Mouse (Mus musculus) hindbrain, embryonic 16.5 days (tissue): ENCODE results near the gene Pus7. TPM values are rescaled to one million over a fixed set of nuclear protein-coding genes. Genes with fewer than 3 reads are reported as not detected.
A peak's percentile ranks its signal among the peaks of the same experiment; 100 is the strongest.

Experiments used
- ATAC-seq: fragments of 200-750 bp; cut with Nextera tagmentation; 2 replicates; pipeline ENCODE4 v1.8.0; 2017; ENCODE audit warnings: moderate TSS enrichment, moderate library complexity
- H3K27ac ChIP-seq: fragments of 300-500 bp; sonication (generic); 2 replicates; pipeline ENCODE4 v1.5.1; 2014; ENCODE audit warnings: low read depth, mild to moderate bottlenecking, control low read depth, low read length, moderate library complexity
- H3K27me3 ChIP-seq: fragments of 300-500 bp; sonication (generic); replicated peaks from 2 replicates; pipeline ENCODE4 v1.6.1; 2014; ENCODE audit warnings: low read length; ENCODE audit not compliant: control insufficient read depth, insufficient read depth
- H3K36me3 ChIP-seq: fragments of 300-500 bp; sonication (generic); 2 replicates; pipeline ENCODE4 v1.6.1; 2014; ENCODE audit warnings: mild to moderate bottlenecking, low read length, moderate library complexity, mixed read lengths; ENCODE audit not compliant: control insufficient read depth, insufficient read depth
- H3K4me1 ChIP-seq: fragments of 300-500 bp; sonication (generic); 2 replicates; pipeline ENCODE4 v1.6.1; 2014; ENCODE audit warnings: low read depth, low read length; ENCODE audit not compliant: control insufficient read depth, insufficient read depth
- H3K4me2 ChIP-seq: fragments of 300-500 bp; sonication (generic); 2 replicates; pipeline ENCODE4 v1.6.1; 2014; ENCODE audit warnings: mild to moderate bottlenecking, low read length, control low read depth, moderate library complexity
- H3K4me3 ChIP-seq: fragments of 300-500 bp; sonication (generic); 2 replicates; pipeline ENCODE4 v1.5.1; 2014; ENCODE audit warnings: mild to moderate bottlenecking, low read length, control low read depth, moderate library complexity
- H3K9ac ChIP-seq: fragments of 300-500 bp; sonication (generic); 2 replicates; pipeline ENCODE4 v1.6.1; 2014; ENCODE audit warnings: low read depth, mild to moderate bottlenecking, control low read depth, low read length, moderate library complexity
- H3K9me3 ChIP-seq: fragments of 300-500 bp; sonication (generic); 2 replicates; pipeline ENCODE4 v1.6.1; 2014; ENCODE audit warnings: mild to moderate bottlenecking, low read length, moderate library complexity; ENCODE audit not compliant: control insufficient read depth
- WGBS: fragments of 180-500 bp; shearing (Covaris S2); extraction: QIAGEN DNeasy Blood & Tissue Kit; methylation state at CpG from one replicate; pipeline ENCODE4 v1.1.7; 2014; 5-methylcytosine and 5-hydroxymethylcytosine counted together
- polyA plus RNA-seq: library from polyadenylated mRNA; unstranded; fragments of >200 nt; fragmentation: Nextera tagmentation; extraction: Ambion mirVana; gene quantifications from 2 replicates; pipeline ENCODE4 v1.2.1, GENCODE M21; 2015

Pus7 gene
- 17.2 and 17.9 TPM in 2 replicates for polyA plus RNA-seq

DNA sequence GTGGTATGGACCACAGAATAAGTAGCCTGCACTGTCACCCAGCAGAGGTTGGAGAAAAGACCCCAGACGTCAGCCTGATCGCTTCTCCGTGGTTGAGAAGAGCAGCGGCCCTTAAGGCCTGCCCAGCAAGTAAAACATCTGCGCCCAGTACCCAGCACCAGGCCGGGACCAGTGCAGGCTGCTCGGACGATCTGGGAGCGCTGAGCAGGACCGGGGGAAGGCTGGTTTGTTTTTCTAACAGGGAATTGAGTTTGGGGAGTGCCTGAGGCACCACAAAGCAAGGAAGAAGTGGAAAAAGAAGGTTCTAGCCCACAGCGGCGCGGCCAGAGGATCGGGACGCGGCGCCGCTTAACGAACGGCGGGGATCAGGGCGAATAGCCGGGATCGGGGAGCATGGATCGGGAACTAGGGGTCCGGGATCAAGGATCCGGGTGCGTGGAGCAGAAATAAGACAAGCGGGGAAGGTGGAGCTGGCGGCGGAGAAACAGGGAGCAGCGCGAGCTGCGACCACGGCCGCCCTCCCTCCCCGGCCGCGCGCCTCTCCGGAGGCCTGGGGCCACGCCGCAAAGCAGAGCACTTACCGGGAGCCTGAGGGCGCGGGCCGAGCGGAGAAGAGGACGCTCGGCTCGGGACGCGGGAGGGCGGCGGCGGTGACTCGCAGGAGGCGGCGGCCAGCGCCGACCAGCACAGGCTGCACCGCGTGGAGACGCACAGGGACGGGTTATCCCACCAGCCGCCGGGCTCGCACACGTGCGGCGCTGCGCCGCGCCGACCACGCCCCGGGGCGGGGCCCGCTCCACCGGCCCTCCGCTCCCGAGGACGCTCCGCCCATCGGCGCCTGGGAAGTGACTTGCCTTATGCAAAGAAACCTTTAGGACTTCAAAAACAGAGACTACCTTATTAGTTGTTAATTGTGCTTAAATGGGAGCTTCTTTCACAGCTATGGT lies at the start of gene Pus7:
Pus7 (minus strand) TSS at position 781 of the 947 bp plus-strand sequence.
- peaks cover 10% of the 10 kb centered on the region for H3K4me1 ChIP-seq
- H3K27me3 ChIP-seq, result no peaks in the 10 kb centered on the region
- peak; percentile 93 for ATAC-seq
- H3K4me3 ChIP-seq, result peak within 1 kb of the TSS; percentile 96
- H3K4me2 ChIP-seq, result peak within 1 kb of the TSS; percentile 76
- H3K9ac ChIP-seq, result peak within 1 kb of the TSS; percentile 85
- peak within 1 kb of the TSS; percentile 71 for H3K27ac ChIP-seq
- under 1% methylated on average over 62 of the region's 86 CpGs for WGBS
- H3K36me3 ChIP-seq, result no peaks in the 10 kb centered on the region
- H3K9me3 ChIP-seq, result no peaks in the 10 kb centered on the region

DNA sequence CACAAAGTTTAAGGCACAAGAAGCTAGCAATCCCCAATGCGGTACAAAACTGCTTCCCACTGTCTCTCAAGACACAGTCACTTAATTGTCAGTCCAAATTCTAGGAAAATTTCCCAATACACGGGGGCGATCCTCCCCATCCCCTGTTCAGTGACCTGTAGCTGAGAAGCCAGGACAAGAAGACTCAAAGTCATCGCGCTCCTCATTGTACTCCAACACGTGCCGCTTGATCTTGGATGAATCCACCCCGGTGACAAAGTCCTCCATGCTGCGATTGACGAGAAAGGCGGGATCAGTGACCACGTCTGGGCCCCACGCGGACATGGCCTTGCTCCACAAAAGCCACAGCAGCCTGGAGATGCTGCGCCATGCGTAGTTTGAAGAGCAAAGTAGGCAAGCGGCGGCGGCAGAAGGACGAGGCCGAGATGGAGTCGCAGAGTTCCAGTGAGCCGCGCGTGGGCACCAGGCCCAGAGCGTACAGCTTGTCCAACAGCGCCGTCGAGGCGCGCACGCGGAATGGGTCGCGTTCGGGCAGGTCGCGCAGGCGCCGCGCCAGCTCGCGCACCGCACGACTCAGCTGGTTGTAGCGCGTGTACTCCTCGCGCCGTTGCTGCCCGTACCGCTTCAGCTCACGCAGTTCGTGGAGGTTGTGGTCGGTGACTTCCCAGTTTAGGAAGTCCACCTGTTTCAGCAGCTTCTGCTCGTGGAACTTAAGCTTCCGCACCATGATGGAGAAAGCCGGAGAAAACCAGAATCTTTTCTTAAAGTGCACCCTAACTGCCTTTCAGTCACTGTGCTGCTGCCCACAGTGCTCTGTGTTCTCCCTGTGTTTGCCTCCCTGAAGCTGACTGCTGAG lies 47.6 kb upstream of the Pus7 start:
- Histone ChIP-seq H3K4me2 (peak overlapping the region; percentile 50), H3K27me3 (peaks cover 2% of the 10 kb centered on the region; the same call in 1 of the 2 replicates), H3K9me3 (no peaks in the 10 kb centered on the region), H3K9ac (no peak overlapping the region), H3K4me3 (peak overlapping the region; percentile 27), H3K27ac (no peak overlapping the region), H3K4me1 (no peaks in the 10 kb centered on the region), H3K36me3 (no peaks in the 10 kb centered on the region)
- 0 out of 2 replicates have a peak, but pooled peaks have one; percentile 58 for ATAC-seq
- 32% methylated on average over 58 of the region's 58 CpGs for WGBS

DNA sequence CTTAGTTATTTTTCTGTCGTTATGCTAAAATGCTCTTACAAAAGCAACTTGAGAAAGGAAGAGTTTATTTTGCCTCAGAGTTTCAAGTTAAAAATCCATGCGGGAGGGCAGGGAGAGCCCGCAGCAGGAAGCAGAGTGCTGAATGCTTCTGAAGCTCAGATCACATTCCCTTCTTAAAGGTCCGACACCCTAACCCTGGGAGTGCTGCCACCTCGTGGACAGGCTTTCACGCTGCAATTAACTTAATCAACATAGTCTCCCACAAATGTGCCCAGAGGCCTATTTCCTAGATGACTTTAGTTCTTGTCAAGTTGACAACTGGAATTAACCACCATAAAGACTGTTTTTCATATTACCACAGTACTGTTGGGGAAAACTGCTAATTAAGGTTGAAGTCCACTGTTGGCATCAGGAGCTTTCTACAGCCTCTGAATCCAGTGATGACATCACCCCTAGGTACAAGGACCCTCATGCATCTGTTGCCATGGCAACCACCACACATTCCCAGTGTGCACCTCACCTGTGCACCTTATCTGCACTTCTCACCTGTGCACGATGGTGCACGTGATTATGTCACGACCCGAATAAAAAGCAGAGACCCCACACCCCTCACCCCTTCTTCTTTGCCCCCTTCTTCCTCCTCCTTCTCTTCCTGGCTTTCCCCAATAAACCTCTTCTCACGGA lies 43.0 kb upstream of the Pus7 start:
- no peak overlapping the region for H3K9ac ChIP-seq
- 36% methylated on average over 11 of the region's 11 CpGs for WGBS
- H3K27me3 ChIP-seq, result no peaks in the 10 kb centered on the region; the same call in 1 of the 2 replicates
- no peaks in the 10 kb centered on the region for H3K9me3 ChIP-seq
- H3K4me3 ChIP-seq, result no peak overlapping the region
- no peak overlapping the region for H3K27ac ChIP-seq
- H3K4me2 ChIP-seq, result no peak overlapping the region
- ATAC-seq, result 0 out of 2 replicates have a peak, but pooled peaks have one; percentile 40
- no peaks in the 10 kb centered on the region for H3K4me1 ChIP-seq
- no peaks in the 10 kb centered on the region for H3K36me3 ChIP-seq

DNA sequence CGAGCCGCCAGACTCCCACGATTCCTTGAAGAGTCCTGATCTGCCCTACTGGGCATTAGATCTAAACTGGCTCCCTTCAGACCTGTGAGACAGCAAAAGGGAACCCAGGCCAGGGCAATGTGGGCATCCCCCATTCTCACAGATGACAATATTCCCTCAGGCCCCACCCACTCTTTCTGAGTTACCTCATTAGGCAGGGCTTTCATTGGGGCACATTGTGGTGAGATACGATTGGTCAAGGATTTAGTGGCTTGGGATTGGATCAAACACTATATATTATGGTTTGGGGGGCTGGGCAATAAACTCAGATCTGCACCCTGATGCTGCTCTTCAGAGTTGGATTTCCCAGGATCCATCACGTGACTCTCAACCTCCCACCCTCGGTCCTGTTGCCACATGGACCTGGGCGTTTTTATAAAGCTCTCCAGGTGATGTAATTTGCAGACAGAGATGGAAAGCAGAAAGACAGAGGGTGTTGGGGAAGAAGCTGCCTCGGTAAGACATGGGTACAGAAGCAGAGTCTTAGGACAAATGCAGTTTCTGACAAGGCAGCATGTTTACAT lies 40.7 kb upstream of the Pus7 start:
- Histone ChIP-seq H3K27ac (no peak overlapping the region), H3K36me3 (peaks cover 7% of the 10 kb centered on the region), H3K27me3 (no peaks in the 10 kb centered on the region), H3K9me3 (no peaks in the 10 kb centered on the region), H3K9ac (no peak overlapping the region), H3K4me1 (no peaks in the 10 kb centered on the region), H3K4me3 (no peak overlapping the region), H3K4me2 (no peak overlapping the region)
- ATAC-seq, result no peak
- WGBS, result 78% methylated on average over 8 of the region's 8 CpGs

DNA sequence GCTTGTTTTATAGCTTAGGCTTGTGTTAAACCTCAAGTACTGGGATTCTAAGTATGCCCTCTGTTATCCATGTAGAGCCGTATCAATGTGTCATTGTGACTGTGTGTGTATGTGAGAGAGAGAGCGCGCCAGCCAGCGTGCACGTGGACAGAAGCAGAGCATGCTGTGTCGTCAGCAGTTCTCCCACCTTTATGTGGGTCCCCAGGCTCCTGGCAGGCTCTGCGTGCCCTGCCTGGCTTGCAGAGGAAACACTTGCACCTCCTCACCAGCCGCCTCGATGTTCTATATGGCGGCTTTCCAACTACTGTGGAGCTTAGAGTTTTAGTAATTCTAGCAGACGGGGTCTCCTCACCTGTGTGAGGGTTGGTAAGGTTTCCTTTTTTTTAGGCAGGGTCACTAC lies 38.8 kb upstream of the Pus7 start:
- Histone ChIP-seq H3K4me2 (no peak overlapping the region), H3K9ac (no peak overlapping the region), H3K36me3 (peaks cover 13% of the 10 kb centered on the region), H3K9me3 (no peaks in the 10 kb centered on the region), H3K27ac (no peak overlapping the region), H3K4me1 (no peaks in the 10 kb centered on the region), H3K27me3 (no peaks in the 10 kb centered on the region), H3K4me3 (no peak overlapping the region)
- no peak for ATAC-seq
- 70% methylated on average over 11 of the region's 11 CpGs for WGBS

DNA sequence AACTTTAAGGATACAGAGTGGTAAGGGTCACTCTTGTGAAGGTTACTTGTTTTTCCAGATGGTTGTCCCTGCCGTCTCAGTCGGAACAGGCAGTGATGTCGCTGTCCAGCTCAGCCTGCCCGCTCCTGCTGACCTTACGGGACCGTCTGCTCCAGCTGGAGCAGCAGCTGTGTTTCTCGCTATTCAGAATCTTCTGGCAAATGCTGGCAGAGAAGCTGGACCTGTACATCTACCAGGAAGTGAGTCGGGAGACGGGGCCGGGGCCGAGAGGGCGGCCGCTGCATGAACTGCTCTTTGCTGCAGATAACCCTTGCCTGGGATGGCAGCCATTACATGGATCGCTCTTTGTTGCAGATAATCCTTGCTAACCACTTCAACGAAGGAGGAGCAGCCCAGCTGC lies 33.2 kb upstream of the Pus7 start:
- Histone ChIP-seq H3K4me3 (no peak overlapping the region), H3K36me3 (peaks cover 38% of the 10 kb centered on the region), H3K27ac (no peak overlapping the region), H3K4me2 (no peak overlapping the region), H3K4me1 (no peaks in the 10 kb centered on the region), H3K9me3 (no peaks in the 10 kb centered on the region), H3K9ac (no peak overlapping the region), H3K27me3 (no peaks in the 10 kb centered on the region)
- WGBS, result 88% methylated on average over 15 of the region's 15 CpGs
- ATAC-seq, result no peak

DNA sequence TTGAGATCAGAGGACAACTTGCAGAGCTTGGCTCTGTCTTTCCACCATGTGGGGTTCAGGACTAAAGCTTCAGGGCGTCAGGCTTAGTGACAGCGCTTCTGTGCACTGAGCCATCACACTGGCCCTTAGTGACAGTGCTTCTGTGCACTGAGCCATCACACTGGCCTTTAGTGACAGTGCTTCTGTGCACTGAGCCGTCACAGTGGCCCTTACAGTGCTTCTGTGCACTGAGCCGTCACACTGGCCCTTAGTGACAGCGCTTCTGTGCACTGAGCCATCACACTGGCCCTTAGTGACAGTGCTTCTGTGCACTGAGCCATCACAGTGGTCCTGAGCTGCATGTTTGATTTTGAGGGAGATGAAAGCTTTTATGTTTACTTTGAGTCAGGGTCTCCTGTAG lies 31.3 kb upstream of the Pus7 start:
- ATAC-seq, result no peak
- Histone ChIP-seq H3K36me3 (peaks cover 40% of the 10 kb centered on the region), H3K4me2 (no peak overlapping the region), H3K9me3 (no peaks in the 10 kb centered on the region), H3K27me3 (no peaks in the 10 kb centered on the region), H3K9ac (no peak overlapping the region), H3K4me1 (no peaks in the 10 kb centered on the region), H3K4me3 (no peak overlapping the region), H3K27ac (no peak overlapping the region)
- WGBS, result 52% methylated on average over 5 of the region's 5 CpGs

DNA sequence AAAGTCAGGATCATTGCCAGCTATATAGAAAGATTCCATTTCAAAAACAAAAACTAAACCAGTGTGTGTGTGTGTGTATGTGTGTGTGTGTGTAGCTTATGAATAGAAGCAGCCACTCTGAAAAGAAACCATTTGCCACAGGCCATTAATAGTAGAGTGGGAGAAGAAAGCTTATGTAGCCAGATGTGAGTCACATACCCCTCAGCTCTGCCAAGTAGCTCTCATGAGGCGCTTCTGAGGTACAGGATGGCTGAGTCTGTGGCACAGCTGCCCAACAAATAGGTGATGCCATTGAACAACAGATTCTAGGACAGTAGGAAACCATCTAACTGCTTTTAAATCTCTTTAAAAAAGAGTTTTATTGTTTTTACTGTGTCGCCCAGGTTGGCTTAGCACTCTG lies 9.2 kb upstream of the Pus7 start:
- Histone ChIP-seq H3K9me3 (no peaks in the 10 kb centered on the region), H3K9ac (no peak overlapping the region), H3K4me3 (no peak overlapping the region), H3K27ac (no peak overlapping the region), H3K27me3 (no peaks in the 10 kb centered on the region), H3K36me3 (peaks cover 9% of the 10 kb centered on the region; the same call in 1 of the 2 replicates), H3K4me2 (no peak overlapping the region), H3K4me1 (peaks cover 8% of the 10 kb centered on the region)
- 86% methylated on average over 2 of the region's 2 CpGs for WGBS
- ATAC-seq, result no peak
